Mouse (Mus musculus): ENCODE measurements around the gene Ifitm10. TPM values are rescaled to one million over a fixed set of nuclear protein-coding genes. Genes with fewer than 3 reads are reported as not detected.

The Ifitm10 gene
- polyA plus RNA-seq, 1 experiment from 2014 or later: 1.8 TPM

DNA sequence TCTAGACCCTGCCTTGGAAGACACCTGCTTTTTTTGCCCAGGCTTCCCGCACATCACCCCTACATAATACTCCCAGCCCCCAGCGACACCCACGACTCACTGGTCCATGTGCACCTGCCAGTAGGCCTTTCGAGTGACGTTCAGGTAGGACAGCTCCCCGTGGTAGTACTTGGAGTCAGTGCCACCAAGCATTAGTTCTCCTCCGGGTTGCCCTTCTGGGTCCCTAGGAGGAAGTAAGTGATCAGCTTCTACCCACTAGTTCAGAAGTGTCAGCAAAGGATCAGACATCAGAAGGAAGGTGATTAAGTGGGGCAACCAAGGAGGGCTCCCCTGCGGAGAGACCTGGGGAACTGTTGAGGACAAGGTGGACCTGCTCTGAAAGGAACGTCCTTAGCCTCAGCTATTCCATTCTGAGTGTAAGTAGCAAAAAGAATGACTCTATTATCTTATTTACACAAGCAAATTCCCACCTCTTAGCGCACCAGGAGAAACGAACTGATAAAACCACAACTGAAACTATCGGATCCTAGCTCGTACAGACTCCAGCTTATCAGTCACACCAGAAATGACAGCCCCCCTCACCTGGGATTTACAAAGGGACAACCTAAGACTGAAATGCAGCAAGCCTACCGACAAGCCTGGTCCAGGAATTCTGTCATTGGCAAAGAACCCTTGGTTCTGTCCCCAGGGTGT lies 3.8 kb upstream of the Ifitm10 start:
- peak overlapping the region; percentile 32 for H3K4me3 ChIP-seq (replicated peaks)
- peaks cover 20% of the 10 kb centered on the region for H3K27me3 ChIP-seq
- H3K4me2 ChIP-seq: peak overlapping the region; percentile 59
- H3K27ac ChIP-seq: peak overlapping the region; percentile 94
- H3K4me1 ChIP-seq (replicated peaks): peaks cover 94% of the 10 kb centered on the region
- peaks cover 83% of the 10 kb centered on the region for H3K36me3 ChIP-seq
- ATAC-seq (ENCODE audit: low read depth) (peak; percentile 83), DNase-seq (peak; percentile 74)
- 34% methylated on average over 14 of the region's 14 CpGs for WGBS (ENCODE audit: insufficient replicate concordance)
- peak overlapping the region; percentile 74 for H3K9ac ChIP-seq
- no peaks in the 10 kb centered on the region for H3K9me3 ChIP-seq (replicated peaks)

DNA sequence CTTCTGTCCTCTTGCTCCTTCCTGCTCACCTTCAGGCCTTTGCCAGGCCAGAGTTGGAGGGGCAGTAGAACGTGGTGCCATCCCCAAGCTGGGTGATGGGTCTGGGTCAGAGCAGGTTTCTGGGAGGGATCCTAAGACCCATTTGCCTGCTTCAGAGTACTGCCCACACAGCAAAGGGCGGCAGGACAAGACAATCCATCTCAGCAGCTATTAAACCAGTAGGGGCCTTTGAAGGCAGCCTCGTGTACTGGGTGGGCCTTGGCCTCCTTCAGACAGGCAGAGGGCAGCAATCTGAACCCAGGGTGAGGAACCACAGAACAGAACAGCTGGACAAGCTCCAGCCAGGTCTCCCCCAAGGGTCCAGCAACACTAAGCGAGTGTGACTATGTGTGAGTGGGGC lies 2.5 kb upstream of the Ifitm10 start:
- WGBS (ENCODE audit: insufficient replicate concordance): 74% methylated on average over 4 of the region's 4 CpGs
- no peak for ATAC-seq (ENCODE audit: low read depth)
- H3K4me1 ChIP-seq (replicated peaks): peaks cover 94% of the 10 kb centered on the region
- DNase-seq: no peak
- H3K36me3 ChIP-seq: peaks cover 70% of the 10 kb centered on the region
- no peak overlapping the region for H3K4me2 ChIP-seq
- peak overlapping the region; percentile 94 for H3K27ac ChIP-seq
- H3K9ac ChIP-seq: peak overlapping the region; percentile 74
- no peak overlapping the region for H3K4me3 ChIP-seq (replicated peaks)
- no peaks in the 10 kb centered on the region for H3K9me3 ChIP-seq (replicated peaks)
- peaks cover 33% of the 10 kb centered on the region for H3K27me3 ChIP-seq

DNA sequence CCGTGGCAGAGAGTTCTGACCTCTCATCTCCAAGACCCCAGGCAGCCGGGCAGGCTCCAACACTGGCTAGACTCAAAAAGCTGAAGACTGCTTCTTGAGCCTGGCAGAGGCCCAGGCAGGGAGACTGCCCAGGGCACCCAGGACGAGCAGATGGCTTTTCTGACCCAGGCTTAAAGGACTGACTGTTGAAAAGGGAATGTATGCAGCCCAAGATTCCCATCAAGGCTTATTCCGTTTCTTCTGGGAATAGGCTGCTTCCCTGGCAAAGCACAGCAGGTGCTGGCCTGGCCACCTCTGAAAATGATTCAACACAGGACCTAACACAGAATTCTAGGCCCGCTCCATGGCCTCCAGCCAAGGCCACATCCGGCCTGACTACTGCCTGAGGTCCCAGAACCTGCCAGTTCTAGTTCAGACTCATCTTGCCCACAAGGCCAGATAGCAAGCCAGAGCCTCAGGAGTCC lies 1.7 kb upstream of the Ifitm10 start:
- peak overlapping the region; percentile 94 for H3K27ac ChIP-seq
- ATAC-seq (ENCODE audit: low read depth): no peak
- no peak overlapping the region for H3K4me2 ChIP-seq
- H3K4me1 ChIP-seq (replicated peaks): peaks cover 87% of the 10 kb centered on the region
- DNase-seq: no peak
- H3K4me3 ChIP-seq (replicated peaks): no peak overlapping the region
- peaks cover 62% of the 10 kb centered on the region for H3K36me3 ChIP-seq
- peak overlapping the region; percentile 26; the same call in 1 of the 2 replicates for H3K9ac ChIP-seq
- WGBS (ENCODE audit: insufficient replicate concordance): 82% methylated on average over 6 of the region's 6 CpGs
- peaks cover 41% of the 10 kb centered on the region for H3K27me3 ChIP-seq
- no peaks in the 10 kb centered on the region for H3K9me3 ChIP-seq (replicated peaks)

DNA sequence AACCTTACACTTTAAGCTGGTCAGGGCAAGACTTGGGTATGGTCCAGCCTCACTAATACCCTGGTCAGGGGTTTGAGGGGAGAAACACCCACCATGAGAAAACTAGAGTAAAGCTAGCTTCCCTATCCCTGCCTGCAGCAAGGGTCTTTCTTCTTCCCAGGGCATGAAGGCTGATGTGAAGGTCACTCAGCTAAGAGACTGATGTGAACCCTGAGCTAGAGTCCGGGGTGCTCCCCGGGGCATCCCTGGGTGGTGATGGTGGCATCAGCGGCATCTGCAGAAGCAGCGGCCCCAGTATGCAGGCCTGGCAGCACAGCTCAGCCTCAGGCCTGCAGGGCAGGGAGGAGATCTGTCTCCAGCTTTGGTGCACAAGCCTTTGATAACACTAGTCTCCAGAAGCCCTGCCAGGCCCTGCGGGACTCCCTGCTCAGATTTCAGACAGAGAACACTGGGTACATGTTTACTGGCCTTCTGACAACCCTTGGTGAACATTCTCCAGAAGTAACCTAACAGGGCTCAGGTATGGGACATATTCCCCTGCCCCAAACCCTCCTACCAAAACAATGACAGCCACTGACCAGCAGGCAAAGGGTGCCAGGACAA lies 961 bp upstream of the Ifitm10 start:
- no peak overlapping the region for H3K9ac ChIP-seq
- peaks cover 48% of the 10 kb centered on the region for H3K27me3 ChIP-seq
- WGBS (ENCODE audit: insufficient replicate concordance): 79% methylated on average over 5 of the region's 5 CpGs
- H3K27ac ChIP-seq: peak overlapping the region; percentile 94
- H3K4me3 ChIP-seq (replicated peaks): no peak overlapping the region
- peaks cover 79% of the 10 kb centered on the region for H3K4me1 ChIP-seq (replicated peaks)
- ATAC-seq (ENCODE audit: low read depth) (no peak), DNase-seq (no peak)
- H3K4me2 ChIP-seq: no peak overlapping the region
- no peaks in the 10 kb centered on the region for H3K9me3 ChIP-seq (replicated peaks)
- H3K36me3 ChIP-seq: peaks cover 54% of the 10 kb centered on the region

DNA sequence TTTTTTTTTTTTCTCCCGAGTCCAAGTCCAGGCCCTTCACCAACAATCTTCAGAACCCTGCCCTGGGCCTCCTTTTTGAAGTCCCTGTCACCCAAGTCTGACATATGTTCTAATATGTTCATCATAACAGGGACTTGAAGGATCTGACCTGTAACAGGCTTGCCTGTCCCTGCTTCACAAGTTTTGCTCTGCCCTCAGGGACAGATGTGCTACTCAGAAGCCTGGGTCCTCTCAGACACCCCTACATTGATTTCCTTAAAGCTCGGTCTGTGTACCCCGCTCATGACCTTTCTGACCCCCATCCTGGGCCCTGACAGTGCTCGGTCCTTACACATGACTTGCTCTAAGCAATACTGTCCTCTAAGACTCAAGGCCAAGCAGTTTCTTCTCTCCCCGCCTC lies 514 bp downstream of the Ifitm10 start:
- H3K4me1 ChIP-seq (replicated peaks): peaks cover 65% of the 10 kb centered on the region

DNA sequence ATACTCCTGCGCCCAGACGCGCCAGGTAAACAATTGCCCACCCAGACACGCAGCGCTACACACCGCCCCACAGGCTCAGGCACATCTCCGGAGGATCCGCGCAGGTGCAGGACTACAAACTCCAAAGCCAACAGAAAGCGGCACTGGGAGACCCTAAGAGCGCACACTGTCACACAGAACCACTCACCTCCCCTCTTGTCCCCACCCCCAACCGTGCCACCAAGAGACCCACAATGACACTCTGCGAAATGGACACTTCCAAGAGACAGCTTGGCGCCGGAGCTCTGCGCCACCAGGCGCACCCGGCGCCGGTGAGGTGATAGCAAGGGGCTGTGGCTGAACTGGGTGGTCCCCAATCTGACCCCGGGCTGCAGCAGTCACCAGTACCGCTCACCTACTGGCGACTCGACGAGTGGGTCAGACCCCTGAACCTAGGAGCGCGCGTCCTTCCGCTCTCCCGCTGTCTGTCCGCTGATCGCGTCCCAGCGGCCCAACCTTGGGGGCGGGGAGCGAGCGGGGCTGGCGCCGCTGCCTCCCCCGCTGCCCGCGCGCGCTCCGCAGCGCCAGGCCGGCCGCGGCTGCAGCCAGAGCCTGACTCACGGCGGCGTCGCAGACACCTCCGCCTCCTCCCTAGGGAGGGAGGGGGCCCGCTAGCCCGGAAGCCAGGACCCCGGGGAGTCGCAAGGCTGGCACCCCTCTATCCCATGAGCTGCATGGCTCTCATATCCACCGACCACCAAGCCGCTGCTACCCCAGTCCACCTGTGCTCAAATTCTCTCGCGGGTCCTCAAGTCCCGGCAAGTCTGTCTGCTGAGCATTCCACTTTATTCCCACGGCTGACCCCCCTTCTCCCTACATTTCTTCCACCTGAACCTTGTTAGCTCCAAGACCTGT lies 1.5 kb downstream of the Ifitm10 start:
- H3K9ac ChIP-seq: peak overlapping the region; percentile 57
- peaks cover 67% of the 10 kb centered on the region for H3K27me3 ChIP-seq
- DNase-seq: no peak
- no peaks in the 10 kb centered on the region for H3K9me3 ChIP-seq (replicated peaks)
- H3K36me3 ChIP-seq: peaks cover 29% of the 10 kb centered on the region
- peak overlapping the region; percentile 62 for H3K4me2 ChIP-seq
- H3K4me1 ChIP-seq (replicated peaks): peaks cover 54% of the 10 kb centered on the region
- ATAC-seq (ENCODE audit: low read depth): no peak
- 4% methylated on average over 64 of the region's 64 CpGs for WGBS (ENCODE audit: insufficient replicate concordance)
- no peak overlapping the region for H3K27ac ChIP-seq
- H3K4me3 ChIP-seq (replicated peaks): peak overlapping the region; percentile 50

More for the DNA sequence above, 514 bp downstream of the Ifitm10 start:
- H3K9me3 ChIP-seq (replicated peaks): no peaks in the 10 kb centered on the region
- WGBS (ENCODE audit: insufficient replicate concordance): 72% methylated on average over 5 of the region's 5 CpGs
- no peak overlapping the region for H3K4me3 ChIP-seq (replicated peaks)
- H3K27me3 ChIP-seq: peaks cover 61% of the 10 kb centered on the region
- no peak for DNase-seq
- ATAC-seq (ENCODE audit: low read depth): no peak
- H3K36me3 ChIP-seq: peaks cover 40% of the 10 kb centered on the region
- H3K9ac ChIP-seq: no peak overlapping the region
- no peak overlapping the region for H3K27ac ChIP-seq
- H3K4me2 ChIP-seq: no peak overlapping the region

DNA sequence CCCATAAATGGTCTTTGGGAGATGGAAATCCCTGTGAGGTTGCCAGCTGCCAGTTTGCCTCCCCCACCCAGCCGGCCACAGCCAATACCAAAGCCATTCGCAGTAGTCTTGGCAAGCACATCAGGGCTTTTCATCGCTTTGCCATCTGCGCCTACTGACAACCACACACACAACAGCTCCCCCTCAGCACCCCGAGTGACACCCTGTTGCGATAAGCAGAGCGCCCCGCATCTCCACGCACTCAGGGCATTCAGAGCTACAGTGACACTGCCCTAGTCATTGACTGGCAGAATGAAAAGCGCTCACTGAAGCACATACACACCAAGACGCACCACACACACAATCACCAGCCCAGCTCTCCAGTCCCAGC lies 2.2 kb downstream of the Ifitm10 start:
- DNase-seq (no peak), ATAC-seq (ENCODE audit: low read depth) (no peak)

DNA sequence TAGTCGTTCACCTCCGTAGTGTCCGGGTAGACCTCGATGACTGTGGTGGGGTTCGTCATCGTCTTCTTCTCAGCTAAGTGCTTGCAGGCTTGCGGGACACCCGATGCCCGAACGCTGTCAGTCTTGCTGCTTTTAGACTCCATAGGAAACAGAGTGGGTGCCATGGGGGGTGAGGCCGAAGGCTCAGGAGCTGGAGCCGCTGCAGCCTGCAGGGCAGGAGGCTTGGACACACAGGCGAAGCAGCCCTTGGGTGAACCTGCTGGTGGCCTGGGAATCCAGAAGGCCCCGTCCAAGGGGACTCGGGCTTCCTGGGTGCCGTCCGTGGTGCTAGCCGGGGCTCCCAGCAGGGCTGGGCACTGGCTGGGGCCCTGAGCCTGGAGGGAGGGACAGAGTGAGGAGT lies 2.6 kb downstream of the Ifitm10 start:
- H3K36me3 ChIP-seq: peaks cover 19% of the 10 kb centered on the region
- DNase-seq (no peak), ATAC-seq (ENCODE audit: low read depth) (no peak)
- 78% methylated on average over 18 of the region's 18 CpGs for WGBS (ENCODE audit: insufficient replicate concordance)
- peak overlapping the region; percentile 50; the same call in 1 of the 2 replicates for H3K4me3 ChIP-seq (replicated peaks)
- H3K27ac ChIP-seq: no peak overlapping the region
- no peak overlapping the region for H3K9ac ChIP-seq
- H3K4me1 ChIP-seq (replicated peaks): peaks cover 44% of the 10 kb centered on the region
- H3K9me3 ChIP-seq (replicated peaks): no peaks in the 10 kb centered on the region
- peaks cover 67% of the 10 kb centered on the region for H3K27me3 ChIP-seq
- peak overlapping the region; percentile 62 for H3K4me2 ChIP-seq

More for the DNA sequence above, 2.2 kb downstream of the Ifitm10 start:
- H3K36me3 ChIP-seq: peaks cover 23% of the 10 kb centered on the region
- peaks cover 67% of the 10 kb centered on the region for H3K27me3 ChIP-seq
- H3K4me1 ChIP-seq (replicated peaks): peaks cover 48% of the 10 kb centered on the region
- H3K27ac ChIP-seq: no peak overlapping the region
- no peak overlapping the region for H3K9ac ChIP-seq
- H3K4me3 ChIP-seq (replicated peaks): peak overlapping the region; percentile 50
- H3K4me2 ChIP-seq: peak overlapping the region; percentile 62
- no peaks in the 10 kb centered on the region for H3K9me3 ChIP-seq (replicated peaks)
- 34% methylated on average over 11 of the region's 11 CpGs for WGBS (ENCODE audit: insufficient replicate concordance)

DNA sequence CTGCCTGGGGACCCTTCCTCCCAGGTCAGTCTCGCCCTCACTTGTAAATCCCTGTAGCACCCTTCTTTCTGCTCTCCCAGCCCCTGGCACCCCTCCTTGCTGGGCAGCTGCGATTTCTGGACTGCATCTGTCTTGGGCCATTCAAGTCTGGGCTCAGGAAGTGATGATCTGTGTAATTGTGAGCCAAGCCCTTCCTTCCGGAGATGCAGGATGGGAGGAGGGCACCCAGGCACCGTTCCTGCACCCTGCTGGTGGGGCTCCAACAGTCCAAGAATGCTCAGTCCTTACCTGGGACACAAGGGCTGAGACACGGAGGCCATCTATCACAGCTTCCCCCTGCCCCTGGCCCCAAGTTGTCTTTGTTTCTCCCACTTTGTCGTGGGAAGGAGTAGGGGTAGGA lies 3.7 kb downstream of the Ifitm10 start:
- Histone ChIP-seq H3K9ac (no peak overlapping the region), H3K9me3 (replicated peaks) (no peaks in the 10 kb centered on the region), H3K4me2 (no peak overlapping the region), H3K36me3 (peaks cover 7% of the 10 kb centered on the region), H3K4me3 (replicated peaks) (no peak overlapping the region), H3K4me1 (replicated peaks) (peaks cover 32% of the 10 kb centered on the region), H3K27me3 (peaks cover 67% of the 10 kb centered on the region), H3K27ac (no peak overlapping the region)
- no peak for ATAC-seq (ENCODE audit: low read depth)
- WGBS (ENCODE audit: insufficient replicate concordance): 39% methylated on average over 6 of the region's 6 CpGs
- DNase-seq: no peak

DNA sequence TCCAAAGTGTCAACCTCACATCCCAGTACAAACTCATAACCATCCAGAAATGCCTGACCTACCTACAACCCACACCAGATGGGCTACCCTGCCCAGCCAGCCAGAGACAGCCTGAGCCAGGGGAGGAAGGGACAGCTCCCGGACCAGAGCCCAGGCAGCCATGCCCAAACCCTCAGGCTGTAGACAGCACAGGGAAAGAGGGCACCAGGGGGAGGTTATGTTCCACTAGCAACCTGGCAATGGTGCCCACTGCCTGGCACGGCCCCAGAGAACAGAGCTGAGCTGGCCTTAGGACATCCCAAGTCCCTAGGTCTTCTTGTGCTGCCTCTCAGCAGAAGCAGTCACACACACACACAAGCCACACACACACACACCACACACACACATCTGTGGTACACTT lies 4.7 kb downstream of the Ifitm10 start:
- Histone ChIP-seq H3K4me1 (replicated peaks) (peaks cover 23% of the 10 kb centered on the region), H3K4me3 (replicated peaks) (no peak overlapping the region), H3K4me2 (no peak overlapping the region), H3K36me3 (no peaks in the 10 kb centered on the region), H3K27ac (no peak overlapping the region), H3K27me3 (peaks cover 62% of the 10 kb centered on the region), H3K9me3 (replicated peaks) (no peaks in the 10 kb centered on the region), H3K9ac (no peak overlapping the region)
- DNase-seq: no peak
- 56% methylated on average over 2 of the region's 2 CpGs for WGBS (ENCODE audit: insufficient replicate concordance)
- ATAC-seq (ENCODE audit: low read depth): no peak

DNA sequence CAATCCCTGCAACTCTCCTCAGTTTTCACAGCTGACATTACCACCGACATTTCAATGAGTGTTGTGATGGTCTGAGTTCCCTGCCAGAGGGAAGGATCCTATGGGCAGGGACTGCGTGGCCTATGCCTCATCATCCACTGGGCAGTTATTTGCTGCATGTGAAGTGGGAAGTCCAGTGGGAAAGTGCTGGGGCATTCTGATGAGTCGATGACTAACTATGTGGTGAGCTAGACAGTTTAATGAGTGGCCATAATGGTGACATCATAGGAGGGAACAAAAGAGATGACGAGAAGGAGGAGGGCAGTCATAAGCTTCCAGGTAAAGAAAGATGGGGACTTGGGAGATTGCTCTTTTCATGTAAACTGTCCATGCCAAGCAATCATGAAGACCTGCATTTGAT lies 10.4 kb downstream of the Ifitm10 start:
- Histone ChIP-seq H3K9me3 (replicated peaks) (no peaks in the 10 kb centered on the region), H3K27me3 (peaks cover 6% of the 10 kb centered on the region), H3K27ac (no peak overlapping the region), H3K4me3 (replicated peaks) (no peak overlapping the region), H3K9ac (no peak overlapping the region), H3K4me2 (no peak overlapping the region), H3K4me1 (replicated peaks) (peaks cover 13% of the 10 kb centered on the region; the same call in 1 of the 2 replicates), H3K36me3 (no peaks in the 10 kb centered on the region)
- ATAC-seq (ENCODE audit: low read depth) (no peak), DNase-seq (no peak)
- 72% methylated on average over 4 of the region's 4 CpGs for WGBS (ENCODE audit: insufficient replicate concordance)
